8 mouse cellular contexts compared by ENCODE assay signal in genomic region chr3:88579454-88580117, GRCm38 (mm10). TPM values are rescaled to one million over a fixed set of nuclear protein-coding genes. Genes with fewer than 3 reads are reported as not detected.
DNase-seq lines count a peak whose midpoint lies in the region; ATAC-seq and TF ChIP-seq lines count a peak whose summit lies in the region.

No protein-coding gene starts in this region.

- H3K4me1 ChIP-seq in E14TG2a.4 (replicated peaks; ENCODE audit: low read depth, low read length): peaks cover 57% of the 10 kb centered on the region
- peaks cover 4% of the 10 kb centered on the region; the same call in 1 of the 2 replicates for H3K4me1 ChIP-seq in forebrain, embryonic 11.5 days (replicated peaks; ENCODE audit: control insufficient read depth, insufficient read depth, low read length)
- H3K4me1 ChIP-seq in heart, embryonic 16.5 days (ENCODE audit: control insufficient read depth, insufficient read depth, low read length): peaks cover 9% of the 10 kb centered on the region
- H3K4me1 ChIP-seq in liver, embryonic 13.5 days (replicated peaks): peaks cover 23% of the 10 kb centered on the region
- peaks cover 9% of the 10 kb centered on the region; the same call in 1 of the 2 replicates for H3K4me1 ChIP-seq in stomach, embryonic 15.5 days

- H3K4me3 ChIP-seq in E14TG2a.4 (replicated peaks; ENCODE audit: low read length): peak overlapping the region; percentile 94
- H3K4me3 ChIP-seq in forebrain, embryonic 11.5 days (ENCODE audit: low read depth, low read length): peak overlapping the region; percentile 92
- H3K4me3 ChIP-seq in heart, embryonic 16.5 days (ENCODE audit: low read length): peak overlapping the region; percentile 89
- H3K4me3 ChIP-seq in liver, embryonic 13.5 days (replicated peaks): peak overlapping the region; percentile 97
- H3K4me3 ChIP-seq in stomach, embryonic 15.5 days (replicated peaks): peak overlapping the region; percentile 83

- under 1% methylated on average over 34 of the region's 34 CpGs for WGBS in forebrain, embryonic 11.5 days
- WGBS in heart, embryonic 16.5 days: under 1% methylated on average over 34 of the region's 34 CpGs
- under 1% methylated on average over 34 of the region's 34 CpGs for WGBS in liver, embryonic 13.5 days (ENCODE audit: insufficient replicate concordance)
- under 1% methylated on average over 34 of the region's 34 CpGs for WGBS in stomach, embryonic 15.5 days

- ATAC-seq in forebrain, embryonic 11.5 days (replicated peaks; ENCODE audit: low FRiP score): peak; percentile 82
- ATAC-seq in heart, embryonic 16.5 days (replicated peaks; ENCODE audit: extremely low read depth, insufficient read depth, low FRiP score): peak; percentile 85
- peak; percentile 89 for ATAC-seq in liver, embryonic 13.5 days (ENCODE audit: low read depth)
- peak; percentile 82 for ATAC-seq in stomach, embryonic 15.5 days (ENCODE audit: insufficient read depth, low FRiP score, low read depth)

- no peaks in the 10 kb centered on the region for H3K27me3 ChIP-seq in E14TG2a.4 (ENCODE audit: insufficient read depth, low read length)
- H3K27me3 ChIP-seq in forebrain, embryonic 11.5 days (ENCODE audit: control insufficient read depth, insufficient read depth, low read length): no peaks in the 10 kb centered on the region
- no peaks in the 10 kb centered on the region for H3K27me3 ChIP-seq in heart, embryonic 16.5 days (ENCODE audit: control insufficient read depth, insufficient read depth, low read length)
- H3K27me3 ChIP-seq in liver, embryonic 13.5 days: no peaks in the 10 kb centered on the region
- no peaks in the 10 kb centered on the region for H3K27me3 ChIP-seq in stomach, embryonic 15.5 days (replicated peaks)

- TF ChIP-seq CTCF in E14TG2a.4 (conservative IDR thresholded peaks at IDR 0.05; ENCODE audit: low read length): no peak

- H3K9ac ChIP-seq in forebrain, embryonic 11.5 days (ENCODE audit: low read length): peak overlapping the region; percentile 86
- H3K9ac ChIP-seq in heart, embryonic 16.5 days (ENCODE audit: low read length): peak overlapping the region; percentile 89
- peak overlapping the region; percentile 96 for H3K9ac ChIP-seq in liver, embryonic 13.5 days
- H3K9ac ChIP-seq in stomach, embryonic 15.5 days: peak overlapping the region; percentile 85

- peaks cover 56% of the 10 kb centered on the region for H3K36me3 ChIP-seq in E14TG2a.4 (ENCODE audit: insufficient read depth, low read length)
- no peaks in the 10 kb centered on the region; the same call in 1 of the 2 replicates for H3K36me3 ChIP-seq in forebrain, embryonic 11.5 days (ENCODE audit: control insufficient read depth, insufficient read depth, low read length)
- H3K36me3 ChIP-seq in heart, embryonic 16.5 days (ENCODE audit: control insufficient read depth, insufficient read depth): peaks cover 17% of the 10 kb centered on the region; the same call in 1 of the 2 replicates
- H3K36me3 ChIP-seq in liver, embryonic 13.5 days: peaks cover 40% of the 10 kb centered on the region
- H3K36me3 ChIP-seq in stomach, embryonic 15.5 days: peaks cover 15% of the 10 kb centered on the region; the same call in 1 of the 2 replicates

- H3K27ac ChIP-seq in forebrain, embryonic 11.5 days (ENCODE audit: low read depth, low read length): no peak overlapping the region
- peak overlapping the region; percentile 75 for H3K27ac ChIP-seq in heart, embryonic 16.5 days (ENCODE audit: low read length)
- peak overlapping the region; percentile 86 for H3K27ac ChIP-seq in liver, embryonic 13.5 days
- H3K27ac ChIP-seq in stomach, embryonic 15.5 days: peak overlapping the region; percentile 69

- H3K4me2 ChIP-seq in forebrain, embryonic 11.5 days (ENCODE audit: low read depth, low read length, severe bottlenecking): peak overlapping the region; percentile 76
- H3K4me2 ChIP-seq in heart, embryonic 16.5 days (ENCODE audit: low read depth, low read length): peak overlapping the region; percentile 95
- H3K4me2 ChIP-seq in liver, embryonic 13.5 days: peak overlapping the region; percentile 83
- peak overlapping the region; percentile 56 for H3K4me2 ChIP-seq in stomach, embryonic 15.5 days

- no peaks in the 10 kb centered on the region for H3K9me3 ChIP-seq in E14TG2a.4 (ENCODE audit: low read length)
- no peaks in the 10 kb centered on the region for H3K9me3 ChIP-seq in forebrain, embryonic 11.5 days (ENCODE audit: control insufficient read depth, low read length)
- no peaks in the 10 kb centered on the region for H3K9me3 ChIP-seq in heart, embryonic 16.5 days (replicated peaks; ENCODE audit: control insufficient read depth, low read length)
- H3K9me3 ChIP-seq in liver, embryonic 13.5 days (replicated peaks): no peaks in the 10 kb centered on the region
- no peaks in the 10 kb centered on the region for H3K9me3 ChIP-seq in stomach, embryonic 15.5 days

- peak; percentile 83 for DNase-seq in c-Kit-positive CD71-positive TER-119-negative erythroid progenitor cells, embryonic 14.5 days (ENCODE audit: low read depth)
- DNase-seq in forebrain, embryonic 11.5 days (ENCODE audit: low spot score): peak; percentile 80
- peak; percentile 82 to 88 for DNase-seq in kidney, postnatal 25 days
- peak; percentile 73 for DNase-seq in liver, embryonic 13.5 days
- DNase-seq in neural tube, embryonic 10.5 days (ENCODE audit: extremely low spot score, low spot score): peak; percentile 81

RNA-seq across cellular contexts. Expression of gene Ssr2, which starts 3.9 kb away (rescaled TPM):
- 142 and 148 TPM in 2 replicates for polyA plus RNA-seq in forebrain, embryonic 11.5 days (2014; fragmentation: Nextera tagmentation; extraction: Ambion mirVana)
- 136 and 161 TPM in 2 replicates for polyA plus RNA-seq in heart, embryonic 16.5 days (2015; fragmentation: Nextera tagmentation; extraction: Ambion mirVana)
- polyA plus RNA-seq in liver, embryonic 13.5 days (2015; fragmentation: Nextera tagmentation; extraction: Ambion mirVana): 187 and 206 TPM in 2 replicates
- 339 and 359 TPM in 2 replicates for polyA plus RNA-seq in stomach, embryonic 15.5 days (2015; fragmentation: Nextera tagmentation; extraction: Ambion mirVana)

RNA-seq across cellular contexts. Expression of gene Ubqln4, which starts 26.0 kb away (rescaled TPM):
- 89.2 and 95.0 TPM in 2 replicates for polyA plus RNA-seq in forebrain, embryonic 11.5 days (2014; fragmentation: Nextera tagmentation; extraction: Ambion mirVana)
- 28.8 and 32.0 TPM in 2 replicates for polyA plus RNA-seq in heart, embryonic 16.5 days (2015; fragmentation: Nextera tagmentation; extraction: Ambion mirVana)
- polyA plus RNA-seq in liver, embryonic 13.5 days (2015; fragmentation: Nextera tagmentation; extraction: Ambion mirVana): 20.7 and 22.8 TPM in 2 replicates
- polyA plus RNA-seq in stomach, embryonic 15.5 days (2015; fragmentation: Nextera tagmentation; extraction: Ambion mirVana): 40.2 and 40.9 TPM in 2 replicates

RNA-seq across cellular contexts. Expression of gene Arhgef2, which starts 26.2 kb away (rescaled TPM):
- 118 and 123 TPM in 2 replicates for polyA plus RNA-seq in forebrain, embryonic 11.5 days (2014; fragmentation: Nextera tagmentation; extraction: Ambion mirVana)
- polyA plus RNA-seq in heart, embryonic 16.5 days (2015; fragmentation: Nextera tagmentation; extraction: Ambion mirVana): 76.7 and 85.5 TPM in 2 replicates
- polyA plus RNA-seq in liver, embryonic 13.5 days (2015; fragmentation: Nextera tagmentation; extraction: Ambion mirVana): 16.4 and 17.9 TPM in 2 replicates
- 77.1 and 78.7 TPM in 2 replicates for polyA plus RNA-seq in stomach, embryonic 15.5 days (2015; fragmentation: Nextera tagmentation; extraction: Ambion mirVana)

RNA-seq across cellular contexts. Expression of gene Lamtor2, which starts 26.7 kb away (rescaled TPM):
- polyA plus RNA-seq in forebrain, embryonic 11.5 days (2014; fragmentation: Nextera tagmentation; extraction: Ambion mirVana): 89.3 and 96.0 TPM in 2 replicates
- 136 and 139 TPM in 2 replicates for polyA plus RNA-seq in heart, embryonic 16.5 days (2015; fragmentation: Nextera tagmentation; extraction: Ambion mirVana)
- 88.4 and 95.9 TPM in 2 replicates for polyA plus RNA-seq in liver, embryonic 13.5 days (2015; fragmentation: Nextera tagmentation; extraction: Ambion mirVana)
- polyA plus RNA-seq in stomach, embryonic 15.5 days (2015; fragmentation: Nextera tagmentation; extraction: Ambion mirVana): 193 and 198 TPM in 2 replicates

RNA-seq across cellular contexts. Expression of gene Rab25, which starts 31.5 kb away (rescaled TPM):
- 0.43 and 1.1 TPM in 2 replicates for polyA plus RNA-seq in forebrain, embryonic 11.5 days (2014; fragmentation: Nextera tagmentation; extraction: Ambion mirVana)
- polyA plus RNA-seq in heart, embryonic 16.5 days (2015; fragmentation: Nextera tagmentation; extraction: Ambion mirVana): 2.2 and 5.2 TPM in 2 replicates
- 0.15 TPM in 1 of 2 replicates, not detected in the other for polyA plus RNA-seq in liver, embryonic 13.5 days (2015; fragmentation: Nextera tagmentation; extraction: Ambion mirVana)
- polyA plus RNA-seq in stomach, embryonic 15.5 days (2015; fragmentation: Nextera tagmentation; extraction: Ambion mirVana): 86.9 and 90.6 TPM in 2 replicates
